Mouse (Mus musculus) cerebellum, postnatal 10 days (tissue): ENCODE measurements around the gene Whrn.
A peak's percentile ranks its signal among the peaks of the same experiment; 100 is the strongest.

ENCODE experiments used
- DNase-seq, 2 experiments: peaks; one replicate each; pipeline ENCODE4 v3.0.0; 2021; ENCODE audit warnings: mixed read lengths in 2 of 2

Whrn gene

DNA sequence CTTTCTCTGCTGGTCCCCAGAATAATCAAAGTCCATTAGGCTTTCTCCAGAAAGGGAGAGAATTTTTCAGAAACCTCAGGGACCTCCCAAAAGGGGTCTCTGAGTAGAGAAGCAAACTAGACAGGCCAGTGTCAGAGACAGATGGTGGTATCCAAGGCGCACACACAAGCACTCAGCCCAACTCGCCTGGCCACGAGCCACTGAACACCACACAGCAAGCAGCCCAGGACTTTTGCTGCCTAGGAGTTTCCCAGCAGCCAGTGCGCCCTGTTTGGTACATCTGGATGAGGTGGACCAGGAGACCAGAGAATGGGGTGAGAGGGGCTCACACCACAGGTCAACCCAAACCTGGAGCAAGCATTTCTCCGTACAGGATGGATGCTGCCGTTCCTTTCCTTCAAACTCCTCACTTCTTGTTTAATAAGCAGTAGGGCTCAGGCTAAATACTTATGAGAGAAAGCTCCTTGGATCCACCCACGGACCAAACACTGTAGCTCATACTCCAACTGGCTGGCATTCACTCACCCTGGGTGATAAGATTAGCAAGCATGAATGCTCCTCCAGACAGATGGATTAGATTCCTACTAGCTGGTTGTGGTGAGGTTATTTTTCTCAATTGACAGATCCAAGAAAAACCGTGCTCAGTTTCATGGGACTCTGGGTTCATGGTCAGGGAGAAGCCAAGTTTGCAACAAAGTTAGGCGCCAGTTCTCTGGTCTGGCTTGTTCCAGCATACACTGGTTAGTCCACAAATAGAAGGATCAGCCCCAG is 2.3 kb downstream of the Whrn start:
- DNase-seq: peak; percentile 53 to 75

DNA sequence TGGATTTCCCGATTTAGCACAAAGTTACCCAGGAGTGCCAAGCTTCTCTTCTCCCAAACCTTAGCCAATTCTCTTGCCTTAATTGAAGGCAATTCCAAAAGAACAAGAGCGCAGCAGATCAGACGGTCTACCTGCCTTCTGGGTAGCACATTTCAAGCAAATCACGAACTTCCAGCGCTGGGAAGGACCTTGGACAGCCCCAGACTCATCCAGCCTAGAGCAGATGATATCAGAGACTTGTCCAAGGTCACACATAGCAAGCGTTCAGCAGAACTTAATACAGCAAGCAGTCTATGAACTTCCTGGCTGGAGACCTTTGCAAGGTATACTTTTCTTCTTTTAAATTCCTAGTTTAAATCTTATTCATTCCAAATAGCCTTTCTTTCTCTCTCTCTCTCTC is 4.3 kb downstream of the Whrn start:
- no peak for DNase-seq

DNA sequence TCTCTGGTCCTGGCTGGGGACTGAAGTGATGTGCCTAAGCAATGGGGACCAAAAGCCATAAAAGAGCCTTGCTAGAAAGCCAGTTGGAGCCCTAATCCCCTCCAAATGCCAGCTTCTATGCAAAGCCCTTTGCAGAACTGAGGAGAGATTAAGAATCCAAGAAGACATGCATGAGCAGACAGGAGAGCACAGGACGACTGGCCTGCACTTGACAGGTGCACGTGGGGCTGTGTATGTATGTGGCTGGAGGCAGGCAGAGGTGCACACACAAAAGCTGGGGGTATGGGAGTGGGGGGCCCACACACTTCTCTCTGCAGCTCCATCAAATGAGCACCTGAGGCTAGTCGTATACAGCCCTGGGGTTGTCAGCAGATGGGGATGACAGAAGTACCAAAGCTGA is 5.6 kb downstream of the Whrn start:
- no peak for DNase-seq

DNA sequence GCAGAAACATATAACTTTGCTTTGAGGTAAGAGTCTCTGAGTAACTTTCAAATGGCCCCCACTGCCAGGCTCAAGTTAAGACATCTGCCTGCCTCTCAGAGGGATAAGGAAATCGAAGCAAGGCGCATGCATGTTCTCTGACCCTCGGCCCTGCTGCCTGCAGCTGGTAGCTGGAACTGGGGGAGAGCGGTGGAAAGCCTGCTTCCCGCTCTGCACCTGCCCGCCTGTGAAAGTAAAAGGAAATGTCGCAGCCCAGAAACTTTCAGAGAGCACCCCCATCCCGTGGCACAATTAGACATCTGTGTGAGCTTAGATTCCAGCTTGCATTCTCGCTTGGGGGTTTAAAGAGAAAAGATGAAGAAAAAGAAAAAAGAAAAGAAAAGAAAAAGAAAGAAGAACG is 6.1 kb downstream of the Whrn start:
- no peak for DNase-seq

DNA sequence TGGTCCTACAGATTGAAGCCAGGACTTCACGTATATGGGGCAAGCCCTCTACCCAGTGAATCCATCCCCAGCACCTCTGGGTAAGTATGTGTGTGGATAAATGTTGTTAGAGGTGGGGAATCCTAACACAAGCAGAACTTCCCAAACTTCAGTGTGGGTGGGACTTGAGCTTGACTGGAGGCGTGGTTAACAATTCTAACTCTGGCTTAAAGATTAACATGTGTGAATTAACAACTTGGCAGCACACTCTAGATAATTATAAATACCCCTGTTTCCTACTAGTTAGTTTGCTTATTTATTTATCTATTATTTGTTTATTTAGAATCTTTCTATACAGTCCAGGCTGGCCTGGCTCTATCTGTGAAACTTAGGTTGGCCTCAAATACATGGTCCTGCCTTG is 7.9 kb downstream of the Whrn start:
- no peak for DNase-seq

DNA sequence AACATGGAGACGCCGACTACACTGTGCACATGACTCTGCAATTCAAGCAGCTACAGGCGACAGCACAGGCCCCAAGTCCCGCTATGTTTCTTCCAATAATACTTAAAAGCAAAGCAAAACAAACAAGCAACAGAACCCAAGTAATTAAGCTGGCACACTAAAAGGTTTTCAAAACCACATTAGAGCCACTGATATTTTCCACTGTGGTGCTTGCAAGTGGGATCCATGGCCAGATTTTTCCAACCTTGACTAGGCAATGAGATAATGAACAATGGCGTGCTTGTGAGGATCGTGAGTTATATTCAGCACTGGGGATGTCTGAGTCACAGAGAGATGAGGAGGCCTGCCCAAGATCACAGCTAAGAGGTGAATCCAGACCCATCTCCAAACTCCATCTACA is 8.5 kb downstream of the Whrn start:
- no peak for DNase-seq

DNA sequence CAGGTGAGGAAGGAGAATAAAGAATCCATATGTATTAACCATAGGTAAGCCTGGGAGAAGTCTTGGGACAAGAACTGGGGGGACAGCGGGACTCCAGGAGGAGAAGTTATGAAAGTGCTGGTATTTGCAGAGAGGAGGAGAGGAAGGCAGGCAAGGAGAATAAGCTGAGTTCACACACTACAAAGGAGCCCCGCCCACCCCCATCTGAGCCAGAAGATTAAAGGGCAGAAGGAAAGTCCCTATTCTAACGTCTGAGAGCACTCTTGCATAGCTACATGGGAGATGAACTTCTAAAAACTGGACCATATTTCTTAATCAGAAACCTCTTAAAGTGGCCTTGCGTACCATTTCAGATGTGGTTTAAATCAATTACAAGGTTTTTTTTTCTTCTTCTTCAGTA is 9.3 kb downstream of the Whrn start:
- DNase-seq: no peak

DNA sequence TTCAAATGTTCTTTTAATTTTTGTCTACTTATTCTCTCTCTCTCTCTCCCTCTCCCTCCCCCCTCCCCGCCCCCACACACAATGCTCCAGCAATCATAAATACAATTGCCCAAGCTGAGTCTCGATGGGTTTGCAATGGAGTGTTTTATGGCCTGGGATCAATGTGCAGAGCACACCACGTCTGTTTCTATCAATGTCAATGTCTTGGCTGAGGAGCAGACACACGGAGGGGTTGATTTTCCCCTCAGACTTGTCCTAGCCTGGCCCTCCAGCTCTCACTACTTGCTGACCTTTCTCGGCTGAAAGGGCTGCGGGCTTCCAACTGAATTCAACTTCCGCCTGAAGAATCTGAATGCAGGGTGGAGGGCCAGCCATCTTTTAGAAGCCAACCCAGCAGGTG is 12.1 kb downstream of the Whrn start:
- DNase-seq: peak; percentile 33

DNA sequence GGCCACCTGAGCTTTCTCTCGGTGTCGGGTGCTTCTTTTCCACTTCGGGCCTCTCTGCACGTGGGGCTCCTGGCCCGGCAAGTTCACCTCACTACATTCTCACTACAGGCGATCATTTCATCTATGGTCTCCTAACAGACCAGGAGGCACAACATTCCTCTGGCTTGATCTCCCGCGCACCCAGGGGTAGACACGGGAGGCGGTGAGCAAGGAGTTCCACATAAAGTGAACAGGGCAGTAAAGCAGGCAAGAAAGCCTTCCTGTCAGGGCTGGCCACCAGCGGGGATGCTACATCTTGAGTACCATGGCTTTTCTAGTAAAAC is 15.0 kb downstream of the Whrn start:
- no peak for DNase-seq

DNA sequence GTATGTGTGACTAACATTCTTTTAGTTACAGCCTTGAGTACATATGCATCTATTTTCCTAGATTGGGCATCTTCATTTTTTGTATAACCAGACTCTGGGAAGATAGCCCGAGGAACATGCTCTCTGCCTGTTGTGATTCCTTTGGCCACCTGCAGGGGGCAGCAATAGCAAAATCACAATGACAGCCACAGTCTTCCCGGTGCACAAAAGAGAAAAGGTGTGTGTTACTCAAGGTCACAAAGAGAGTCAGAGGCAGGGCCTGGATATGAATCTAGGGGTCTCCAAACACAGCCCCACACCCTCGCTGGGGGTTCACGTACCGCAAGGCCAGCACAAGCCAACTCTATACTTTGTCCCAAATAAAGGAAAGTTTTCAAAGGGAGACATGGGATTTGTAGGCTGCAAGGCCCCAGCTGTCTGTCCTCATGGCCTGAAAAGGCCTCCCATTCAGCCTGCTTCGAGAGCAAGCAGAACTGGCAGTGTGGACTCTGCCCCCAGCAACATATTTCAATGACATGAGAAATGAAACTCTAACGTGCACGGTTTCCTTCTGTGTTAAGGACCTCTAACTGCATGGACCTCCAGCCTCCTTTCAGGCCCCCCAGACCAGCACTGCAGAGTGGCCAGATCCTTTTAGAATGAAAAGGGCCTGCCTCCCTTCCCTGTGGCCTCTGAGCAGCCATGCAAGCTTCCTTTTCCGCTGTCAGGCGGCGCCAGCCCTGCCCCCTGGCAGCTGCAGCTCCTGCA is 15.5 kb downstream of the Whrn start:
- DNase-seq: peak; percentile 76 to 78

DNA sequence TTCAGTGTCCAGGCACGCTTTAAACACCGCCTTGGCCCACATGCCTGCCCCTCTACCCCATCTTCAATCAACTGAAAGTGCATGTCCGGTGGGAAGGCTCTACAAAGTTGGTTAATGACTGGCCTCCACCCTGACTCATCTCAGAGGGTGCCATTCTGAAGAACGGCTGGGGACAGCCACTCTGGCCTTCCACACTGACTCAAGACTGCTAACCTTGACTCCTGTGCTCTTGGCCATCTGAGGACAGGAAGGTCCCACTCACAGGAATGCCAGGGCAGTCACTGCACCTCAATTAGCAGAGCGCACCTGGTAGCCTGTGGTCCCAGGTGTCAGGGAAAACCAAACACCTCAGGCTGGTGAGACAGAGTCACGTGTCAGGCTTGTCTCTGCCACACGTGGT is 17.8 kb downstream of the Whrn start:
- DNase-seq: no peak

DNA sequence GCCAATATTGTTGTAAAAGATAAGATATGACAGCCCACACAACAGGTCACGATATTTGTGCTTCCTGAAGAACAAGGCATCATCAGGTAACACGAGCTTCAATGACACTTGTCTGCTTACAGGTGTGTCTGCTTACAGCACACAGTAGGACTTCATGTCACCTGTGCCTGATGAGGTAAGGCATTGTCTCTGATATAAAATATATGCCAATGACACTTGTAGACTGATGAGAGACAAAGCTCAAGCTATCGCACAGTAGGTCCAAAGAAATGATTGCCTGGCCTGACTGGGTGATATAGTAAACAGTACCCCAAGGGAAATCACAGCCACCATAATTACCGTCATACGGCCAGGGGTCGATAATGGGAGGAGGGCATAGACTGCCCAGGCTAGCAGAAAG is 18.9 kb downstream of the Whrn start:
- DNase-seq: no peak

DNA sequence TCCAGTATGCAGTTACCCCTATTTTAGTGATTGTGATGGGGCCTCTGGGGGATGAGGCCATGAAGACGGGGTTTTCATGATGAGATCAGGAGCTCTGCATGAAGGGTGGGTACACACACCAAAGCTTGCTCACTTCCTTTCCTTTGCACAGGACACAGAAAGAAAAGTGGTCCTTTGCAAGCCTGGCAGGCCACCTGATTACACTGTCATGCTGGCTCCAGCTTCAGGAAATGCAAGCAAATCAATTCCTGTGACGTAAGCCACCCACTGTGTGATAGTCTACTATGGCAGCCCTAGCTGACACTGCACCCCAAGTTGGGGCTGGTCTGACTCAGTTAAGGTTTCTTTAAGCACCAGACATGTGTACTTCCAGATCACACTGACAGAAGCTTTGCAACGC is 20.6 kb downstream of the Whrn start:
- no peak for DNase-seq

DNA sequence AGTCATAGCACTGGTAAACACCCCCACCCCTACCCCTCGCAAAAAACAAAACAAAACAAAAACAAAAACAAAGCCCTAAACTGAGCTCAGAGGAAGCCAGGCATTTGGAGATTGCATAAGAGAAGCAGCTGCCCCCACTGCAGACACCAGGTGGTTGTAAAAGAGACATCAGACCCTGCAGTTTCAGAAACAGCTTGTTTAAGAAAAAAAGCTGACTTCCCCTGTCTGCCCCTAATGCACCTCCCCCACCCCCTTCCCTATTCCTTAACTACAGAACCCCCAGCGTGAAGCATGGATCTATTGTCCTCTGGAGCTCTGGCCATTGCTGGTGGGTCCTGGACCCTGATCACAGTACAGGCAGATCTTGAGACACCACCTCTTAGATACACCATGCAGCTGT is 21.4 kb downstream of the Whrn start:
- no peak for DNase-seq

DNA sequence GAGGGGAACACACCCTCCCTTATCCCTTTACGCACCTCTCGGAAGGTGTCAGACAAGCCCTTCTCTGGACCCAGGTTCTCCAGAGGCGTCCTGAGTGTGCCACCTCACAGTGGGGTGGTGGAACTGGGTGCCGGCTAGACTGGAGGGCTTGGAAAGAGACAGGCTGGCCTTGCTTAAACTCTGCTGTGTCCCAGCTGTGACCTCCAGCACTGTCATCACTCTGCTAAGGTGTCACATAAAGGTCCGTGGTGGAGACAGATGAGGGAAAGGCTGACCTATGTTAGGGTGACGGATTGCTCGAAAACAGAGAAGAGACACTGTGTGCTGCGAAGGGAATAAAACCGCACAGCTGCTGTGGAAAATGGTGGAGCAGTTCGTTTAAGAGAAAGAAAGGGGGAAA is 28.5 kb downstream of the Whrn start:
- DNase-seq: no peak

DNA sequence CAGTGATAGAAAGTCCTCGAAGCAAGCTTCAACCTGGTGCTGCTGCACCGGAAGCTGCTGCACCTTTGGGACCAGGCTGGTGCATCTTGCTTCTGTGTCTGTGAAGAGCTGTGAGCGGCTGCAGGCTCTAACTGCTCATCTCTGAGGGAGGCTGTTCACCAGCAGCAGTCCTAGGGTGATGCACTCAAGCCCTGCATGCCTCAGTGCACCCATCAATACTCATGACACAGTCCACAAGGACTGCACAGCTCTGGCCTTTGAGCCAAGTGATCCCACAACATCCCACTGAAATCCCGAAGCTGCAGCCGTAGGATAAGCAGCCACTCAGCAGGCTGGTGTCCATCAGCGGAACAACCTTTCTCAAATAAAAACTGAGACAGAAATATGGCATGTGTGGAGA is 29.6 kb downstream of the Whrn start:
- DNase-seq: no peak

DNA sequence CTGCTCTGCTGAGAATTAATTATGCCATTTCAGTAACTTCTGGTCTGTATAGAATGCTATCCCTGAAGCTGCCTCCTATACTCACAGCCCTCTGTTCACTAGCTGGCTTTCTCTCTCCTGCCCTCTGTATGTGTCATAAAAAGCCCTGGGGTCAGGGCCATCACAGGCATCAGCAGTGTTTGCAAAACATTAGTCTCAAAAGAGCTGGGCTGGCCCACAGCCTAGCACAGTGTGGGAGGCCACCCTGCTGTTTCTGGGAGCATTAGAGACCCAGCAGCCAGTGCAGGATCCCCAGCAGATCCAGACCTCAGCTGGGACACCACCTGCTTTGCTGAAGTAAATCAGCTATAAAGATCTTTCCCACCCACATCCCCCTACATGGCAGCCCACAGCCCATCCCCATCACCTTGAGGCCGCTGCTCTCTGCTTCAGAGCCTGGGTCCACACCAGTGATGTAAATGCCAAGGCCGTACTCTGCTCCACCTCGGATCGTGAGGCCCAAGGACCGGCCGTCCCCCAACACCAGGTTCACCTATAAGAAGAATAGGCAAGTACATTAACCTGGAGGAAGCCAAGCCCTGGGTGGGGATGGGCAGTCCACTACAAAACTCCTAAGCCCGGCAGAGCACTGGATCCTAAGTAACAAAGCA is 34.8 kb downstream of the Whrn start:
- peak in 1 of 2 experiments; percentile 33 for DNase-seq

DNA sequence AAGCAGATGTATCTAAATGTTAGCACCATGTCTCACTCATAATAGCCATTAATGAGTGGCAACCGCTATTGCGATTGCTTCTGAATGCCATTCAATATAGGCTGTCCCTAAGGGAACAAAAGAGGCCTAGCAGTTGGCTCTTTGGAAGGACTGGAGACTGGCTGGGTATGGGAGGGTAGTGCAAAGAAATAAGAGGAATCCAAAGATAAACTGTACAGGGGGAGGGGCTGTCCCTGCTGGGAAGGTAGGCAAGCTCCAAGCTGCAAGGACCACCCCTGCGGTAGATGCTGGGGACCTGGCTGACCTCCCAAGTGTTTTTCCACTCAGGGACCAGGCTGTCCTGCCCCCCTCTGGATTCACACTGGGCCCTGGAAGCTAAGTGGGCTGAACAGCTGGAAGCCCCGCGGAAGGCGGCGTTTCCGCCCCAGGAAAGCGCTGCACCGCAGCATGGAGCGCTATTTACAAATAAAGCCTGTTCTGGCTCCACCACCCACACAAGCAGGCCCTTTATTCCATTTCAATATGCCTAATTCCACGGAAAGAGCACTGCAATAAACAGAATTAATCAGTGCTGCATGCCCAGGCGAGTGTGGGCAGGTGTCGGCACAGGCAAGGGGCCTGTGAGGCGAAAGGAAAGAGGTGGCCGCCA is 36.5 kb downstream of the Whrn start:
- peak; percentile 44 to 60 for DNase-seq

DNA sequence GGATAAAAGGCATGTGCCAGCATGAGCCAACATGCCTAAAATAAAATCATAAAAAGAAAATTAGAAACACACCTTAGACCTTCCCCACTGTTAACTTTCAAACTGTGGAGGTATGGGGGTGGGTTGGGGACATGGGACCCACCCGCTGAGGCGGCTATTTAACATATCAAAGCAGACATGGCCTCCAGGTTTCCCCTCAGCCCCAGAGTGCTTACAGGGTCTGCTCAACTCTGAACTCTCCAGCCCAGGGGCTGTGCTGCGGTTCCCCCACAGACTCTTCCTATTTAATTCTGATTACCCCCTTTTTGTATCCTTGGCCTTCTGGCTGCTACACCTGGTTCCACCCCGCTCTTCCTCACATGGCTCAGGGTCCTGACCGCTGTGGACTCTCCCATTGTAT is 39.2 kb downstream of the Whrn start:
- DNase-seq: no peak

DNA sequence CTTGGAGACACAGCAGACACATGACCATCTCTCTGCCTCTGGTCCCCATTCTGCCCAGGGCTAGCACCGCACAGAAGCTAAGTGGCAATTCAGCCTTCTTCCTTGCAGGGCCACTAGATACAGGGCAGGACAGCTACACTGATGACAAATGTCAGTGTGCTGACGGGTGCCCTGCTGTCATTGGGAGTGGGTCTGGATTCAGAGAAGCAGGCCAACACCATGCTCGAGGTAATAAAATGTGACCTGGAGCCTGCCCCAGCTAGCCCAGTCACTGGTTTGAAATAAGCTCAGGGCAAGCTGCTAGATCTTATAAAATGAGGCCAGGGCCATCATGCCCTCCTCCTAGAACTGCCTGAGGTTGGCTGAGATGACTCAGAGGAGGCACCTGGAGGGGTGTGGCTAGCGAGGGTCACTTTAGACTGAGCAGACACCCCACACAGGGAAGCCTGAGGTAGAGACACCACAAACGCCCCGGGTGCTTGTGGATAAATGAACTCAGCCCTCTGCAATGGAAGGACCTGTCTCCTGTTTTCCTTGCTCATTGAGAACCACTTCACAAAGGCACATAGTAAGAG is 41.8 kb downstream of the Whrn start:
- no peak for DNase-seq

DNA sequence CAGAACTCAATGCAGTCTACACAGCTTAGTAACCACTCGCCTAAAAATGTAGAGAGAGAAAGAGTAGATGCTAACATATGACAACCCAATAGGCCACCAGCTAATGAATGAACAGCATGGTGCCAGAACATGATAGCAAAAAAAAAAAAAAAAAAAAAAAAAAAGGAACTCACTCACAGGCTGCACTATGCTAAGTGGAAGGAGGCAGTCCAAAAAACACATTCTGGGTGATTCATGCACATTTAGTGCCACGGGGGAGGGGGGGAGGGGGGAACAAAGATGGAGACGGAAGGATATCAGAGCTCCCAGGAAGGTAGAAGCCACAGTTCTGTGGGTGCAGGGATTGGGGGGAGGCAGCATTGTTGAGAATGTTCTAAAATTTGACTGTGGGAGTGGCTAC is 43.2 kb downstream of the Whrn start:
- no peak for DNase-seq

DNA sequence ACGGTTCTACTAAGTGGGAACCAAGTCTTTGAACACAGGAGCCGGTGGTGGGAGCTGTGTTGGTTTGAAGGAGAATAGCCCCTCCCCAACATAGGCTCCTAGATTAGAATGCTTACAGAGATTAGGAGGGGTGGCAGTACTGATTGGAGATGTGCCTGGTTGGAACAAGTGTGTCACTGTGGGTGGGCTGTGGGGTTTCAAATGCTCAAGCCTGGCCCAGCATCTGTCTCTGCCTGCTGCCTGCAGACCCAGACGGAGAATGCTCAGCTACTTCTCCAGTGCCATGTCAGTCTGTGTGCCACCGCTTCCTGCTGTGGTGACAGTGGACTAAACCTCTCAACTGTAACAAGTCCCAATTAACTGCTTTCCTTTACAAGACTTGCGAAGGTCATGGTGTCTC is 45.2 kb downstream of the Whrn start:
- DNase-seq: peak; percentile 67 to 79

DNA sequence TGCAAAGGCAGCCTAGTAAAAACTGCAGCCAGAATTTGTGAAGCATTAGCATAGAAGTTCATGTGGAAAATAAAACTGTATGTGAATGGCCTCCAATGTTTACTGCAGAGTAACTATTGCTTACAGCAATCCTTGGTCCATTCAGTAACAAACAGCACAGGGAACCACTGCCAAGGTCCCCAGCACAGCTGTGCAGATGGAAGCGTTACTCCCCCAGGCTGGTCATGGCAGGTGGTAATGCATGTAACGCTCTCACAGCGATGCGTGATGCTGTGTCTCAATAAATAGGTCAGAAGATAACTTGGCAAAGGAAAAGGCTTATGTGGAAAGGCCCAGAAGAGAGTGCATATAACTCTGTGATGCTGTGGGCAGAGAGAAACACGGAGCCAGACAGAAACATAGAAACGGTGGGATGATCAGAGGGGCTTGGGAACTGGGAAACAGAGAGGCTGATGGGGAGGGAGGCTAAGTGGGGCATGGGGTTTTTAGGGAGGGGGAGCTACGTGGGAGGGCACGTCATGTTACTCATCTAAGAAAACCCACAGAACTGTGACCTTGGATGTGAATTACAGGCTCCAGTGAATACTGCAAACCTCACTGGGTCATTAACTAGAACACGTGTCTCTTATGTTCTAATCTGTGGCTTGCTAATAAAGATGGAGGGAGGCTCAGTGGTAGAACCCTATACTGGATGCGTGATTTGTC is 51.3 kb downstream of the Whrn start:
- DNase-seq: peak in 1 of 2 experiments; percentile 29
